Mouse (Mus musculus) layer of hippocampus, adult 2 months (tissue): Measurements from ENCODE around the gene Olfr156. TPM values are rescaled to one million over a fixed set of nuclear protein-coding genes. Genes with fewer than 3 reads are reported as not detected.
"Not testable (repeated sequence)": the region's sequence is repeated elsewhere in the genome, so short reads cannot be mapped to it uniquely, and the experiment has no call there.

Experiments
- DNase-seq, 2 experiments: peaks; one replicate each; pipeline ENCODE4 v3.0.0; 2022; ENCODE audit warnings: low spot score in 2 of 2
- H3K27ac ChIP-seq: fragments of 200-600 bp; 2 replicates; pipeline ENCODE4 v1.8.1; 2022
- H3K4me3 ChIP-seq: fragments of 200-600 bp; 2 replicates; pipeline ENCODE4 v1.8.1; 2022; ENCODE audit warnings: mild to moderate bottlenecking
- CTCF ChIP-seq: fragments of 200-600 bp; conservative IDR thresholded peaks from 2 replicates; pipeline ENCODE4 v1.8.1; 2022; ENCODE audit warnings: antibody characterized with exemption, mild to moderate bottlenecking, moderate library complexity
- total RNA-seq, 2 experiments: library from RNA; stranded (reverse); gene quantifications; 2 replicates each; pipeline ENCODE4 v1.2.3; 2021

Olfr156 gene
- total RNA-seq, 2 experiments from 2014 or later: not detected

GRCm38 (mm10) chr4:43822896-43823550 lies 672 bp downstream of the Olfr156 start:
- no peak for DNase-seq
- TF ChIP-seq CTCF: no peak

GRCm38 (mm10) chr4:43798936-43799335 lies 24.8 kb downstream of the Olfr156 start:
- Histone ChIP-seq H3K27ac (no peak overlapping the region), H3K4me3 (no peak overlapping the region)
- TF ChIP-seq CTCF: no peak
- DNase-seq: no peak

More at GRCm38 (mm10) chr4:43822896-43823550, 672 bp downstream of the Olfr156 start:
- H3K4me3 ChIP-seq: no peak overlapping the region
- no peak overlapping the region for H3K27ac ChIP-seq

- not testable (repeated sequence) for H3K27ac ChIP-seq, H3K4me3 ChIP-seq, DNase-seq
Observed at GRCm38 (mm10) chr4:43795844-43796243, 27.9 kb downstream of the Olfr156 start.

GRCm38 (mm10) chr4:43795296-43795695 lies 28.4 kb downstream of the Olfr156 start:
- Histone ChIP-seq H3K4me3 (no peak overlapping the region), H3K27ac (no peak overlapping the region)
- no peak for TF ChIP-seq CTCF
- no peak for DNase-seq

- Histone ChIP-seq H3K27ac (no peak overlapping the region), H3K4me3 (no peak overlapping the region)
- TF ChIP-seq CTCF: no peak
- DNase-seq: no peak
Observed at GRCm38 (mm10) chr4:43772304-43772703, 51.4 kb downstream of the Olfr156 start.

GRCm38 (mm10) chr4:43771626-43772025 lies 52.1 kb downstream of the Olfr156 start:
- no peak for DNase-seq
- TF ChIP-seq CTCF: no peak
- no peak overlapping the region for H3K27ac ChIP-seq
- H3K4me3 ChIP-seq: no peak overlapping the region

- H3K27ac ChIP-seq: no peak within 1 kb of the TSS
- DNase-seq: no peak
- no peak for TF ChIP-seq CTCF
Observed at GRCm38 (mm10) chr4:43770909-43771308, 52.8 kb downstream of the Olfr156 start, which contains the start of gene Olfr159. Olfr159 (minus strand) TSS chr4:43771009.

More at GRCm38 (mm10) chr4:43770909-43771308, 52.8 kb downstream of the Olfr156 start, which contains the start of gene Olfr159:
- no peak within 1 kb of the TSS for H3K4me3 ChIP-seq

Other genes with a start within 250 kb of the Olfr156 start
- gene Rgp1, start 245.2 kb downstream of the Olfr156 start, total RNA-seq: 10 to 100 TPM; 45.3 to 49.9 TPM
- 10 to 100 TPM; 61.0 to 64.4 TPM for gene Gba2, start 245.0 kb downstream of the Olfr156 start, total RNA-seq
- gene Msmp, start 239.4 kb downstream of the Olfr156 start, total RNA-seq: not detected
- 10 to 100 TPM; 57.4 to 59.3 TPM for gene Npr2, start 192.0 kb downstream of the Olfr156 start, total RNA-seq
- gene Spag8, start 170.3 kb downstream of the Olfr156 start, total RNA-seq: 1 to 10 TPM; 2.0 to 2.5 TPM
- gene Hint2, start 167.4 kb downstream of the Olfr156 start, total RNA-seq: 10 to 100 TPM; 31.4 to 32.9 TPM
- 10 to 100 TPM; 74.8 to 75.5 TPM for gene Tmem8b, start 154.9 kb downstream of the Olfr156 start, total RNA-seq
- gene Fam221b, start 154.8 kb downstream of the Olfr156 start, total RNA-seq: 1 to 10 TPM; 1.4 to 1.5 TPM
- gene Olfr70, start 123.1 kb downstream of the Olfr156 start, total RNA-seq: not detected
- not detected for gene Olfr71, start 113.6 kb downstream of the Olfr156 start, total RNA-seq
- gene Hrct1, start 96.7 kb downstream of the Olfr156 start, total RNA-seq: 1 to 10 TPM in 1 of 2 experiments, under 1 TPM in 1; 0.39 to 1.2 TPM
- under 1 TPM; 0.97 to 0.98 TPM for gene Spaar, start 93.9 kb downstream of the Olfr156 start, total RNA-seq
- not detected for gene Olfr159, start 52.9 kb downstream of the Olfr156 start, total RNA-seq
- gene Olfr157, start 16.3 kb upstream of the Olfr156 start, total RNA-seq: not detected
- gene Olfr155, start 27.7 kb upstream of the Olfr156 start, total RNA-seq: not detected
- gene Reck, start 51.6 kb upstream of the Olfr156 start, total RNA-seq: 1 to 10 TPM; 7.7 TPM
- 1 to 10 TPM; 2.5 to 2.7 TPM for gene Glipr2, start 133.5 kb upstream of the Olfr156 start, total RNA-seq
- not detected for gene Ccin, start 159.6 kb upstream of the Olfr156 start, total RNA-seq
- gene Clta, start 180.6 kb upstream of the Olfr156 start, total RNA-seq: 100 to 1,000 TPM; 285 to 293 TPM